In the genomic region with DNA sequence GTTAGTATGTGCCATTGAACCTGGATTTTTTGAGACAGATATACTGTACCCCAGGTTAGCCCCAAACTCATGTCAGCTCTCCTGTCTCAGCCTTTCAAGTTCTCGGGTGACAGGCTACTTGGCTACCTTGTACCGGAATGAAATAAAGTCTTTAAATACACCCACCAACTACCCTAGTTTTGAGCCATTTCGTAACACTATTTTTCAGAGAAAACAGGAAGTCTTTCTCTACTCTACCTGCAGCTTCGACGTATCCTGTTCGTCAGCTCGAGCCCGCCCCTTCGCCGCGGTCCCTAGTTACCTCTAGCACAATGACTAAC, we compare ENCODE assay signal across 9 mouse cellular contexts. TPM values are rescaled to one million over a fixed set of nuclear protein-coding genes. Genes with fewer than 3 reads are reported as not detected.
DNase-seq lines count a peak whose midpoint lies in the region; ATAC-seq and TF ChIP-seq lines count a peak whose summit lies in the region.
"Had no signal": no experiment of that assay in that cellular context is flagged by ENCODE, and none has a peak within 500 bp of the region (broad histone marks: within the 10 kb centered on the region; RNA-seq: fewer than 3 reads in every experiment).

No protein-coding gene starts in this region.

- no peaks in the 10 kb centered on the region for H3K9me3 ChIP-seq in hindbrain, embryonic 15.5 days
- H3K9me3 ChIP-seq in midbrain, embryonic 15.5 days = no peaks in the 10 kb centered on the region

- ATAC-seq in hindbrain, embryonic 15.5 days (ENCODE audit: low FRiP score, low read depth) = no peak
- ATAC-seq in midbrain, embryonic 15.5 days (replicated peaks) = no peak

- peak overlapping the region; percentile 84 for H3K4me2 ChIP-seq in hindbrain, embryonic 15.5 days
- peak overlapping the region; percentile 88 for H3K4me2 ChIP-seq in midbrain, embryonic 15.5 days

- H3K27me3 ChIP-seq in kidney, adult 2 months (replicated peaks; ENCODE audit: control insufficient read depth, insufficient read depth, low read length) = no peaks in the 10 kb centered on the region
- H3K27me3 ChIP-seq in hindbrain, embryonic 15.5 days = no peaks in the 10 kb centered on the region
- no peaks in the 10 kb centered on the region for H3K27me3 ChIP-seq in midbrain, embryonic 15.5 days (replicated peaks)
- H3K27me3 ChIP-seq: Patski had no signal

- peak overlapping the region; percentile 39; the same call in 1 of the 2 replicates for H3K9ac ChIP-seq in hindbrain, embryonic 15.5 days
- peak overlapping the region; percentile 7 for H3K9ac ChIP-seq in midbrain, embryonic 15.5 days

- TF ChIP-seq POLR2A in kidney, adult 2 months (IDR thresholded peaks at IDR 0.05; ENCODE audit: low read depth, low read length) = no peak
- no peak for TF ChIP-seq POLR2A in bone marrow, adult 2 months (IDR thresholded peaks at IDR 0.05; ENCODE audit: borderline replicate concordance, control insufficient read depth, low read depth, low read length)

- H3K36me3 ChIP-seq in kidney, adult 2 months (ENCODE audit: control insufficient read depth, insufficient read depth, low read length) = peaks cover 14% of the 10 kb centered on the region
- peaks cover 26% of the 10 kb centered on the region for H3K36me3 ChIP-seq in hindbrain, embryonic 15.5 days
- peaks cover 20% of the 10 kb centered on the region for H3K36me3 ChIP-seq in midbrain, embryonic 15.5 days (replicated peaks)

- no peak for TF ChIP-seq CTCF in kidney, adult 2 months (conservative IDR thresholded peaks at IDR 0.05; ENCODE audit: insufficient read depth, insufficient read length, low read depth, low read length)
- TF ChIP-seq CTCF in bone marrow, adult 2 months (IDR thresholded peaks at IDR 0.05; ENCODE audit: control insufficient read depth, insufficient read depth, low read length) = no peak

- under 1% methylated on average over 11 of the region's 11 CpGs for WGBS in kidney, adult 2 months
- WGBS in bone marrow, adult 2 months = 0% methylated on average over 11 of the region's 11 CpGs
- WGBS in hindbrain, embryonic 15.5 days = under 1% methylated on average over 11 of the region's 11 CpGs
- WGBS in midbrain, embryonic 15.5 days = under 1% methylated on average over 11 of the region's 11 CpGs

- H3K4me3 ChIP-seq in kidney, adult 2 months (ENCODE audit: insufficient read depth, low read depth, low read length) = peak overlapping the region; percentile 53
- peak overlapping the region; percentile 92 for H3K4me3 ChIP-seq in bone marrow, adult 2 months (replicated peaks; ENCODE audit: control insufficient read depth, low read depth, low read length)
- peak overlapping the region; percentile 86 for H3K4me3 ChIP-seq in hindbrain, embryonic 15.5 days
- H3K4me3 ChIP-seq in midbrain, embryonic 15.5 days = peak overlapping the region; percentile 96

- peaks cover 4% of the 10 kb centered on the region; the same call in 1 of the 2 replicates for H3K4me1 ChIP-seq in kidney, adult 2 months (ENCODE audit: control insufficient read depth, insufficient read depth, low read length)
- H3K4me1 ChIP-seq in bone marrow, adult 2 months (ENCODE audit: control insufficient read depth, insufficient read depth, low read length) = no peaks in the 10 kb centered on the region; the same call in 1 of the 2 replicates
- H3K4me1 ChIP-seq in hindbrain, embryonic 15.5 days (replicated peaks) = peaks cover 39% of the 10 kb centered on the region
- H3K4me1 ChIP-seq in midbrain, embryonic 15.5 days = peaks cover 29% of the 10 kb centered on the region

- H3K27ac ChIP-seq in kidney, adult 2 months (ENCODE audit: insufficient read depth, low read depth, low read length) = peak overlapping the region; percentile 92
- peak overlapping the region; percentile 68 for H3K27ac ChIP-seq in bone marrow, adult 2 months (ENCODE audit: control insufficient read depth, insufficient read depth, low read depth, low read length, poor library complexity)
- H3K27ac ChIP-seq in hindbrain, embryonic 15.5 days (replicated peaks) = peak overlapping the region; percentile 96
- peak overlapping the region; percentile 99 for H3K27ac ChIP-seq in midbrain, embryonic 15.5 days

- no peak for DNase-seq in kidney, adult 2 months
- no peak for DNase-seq in kidney, postnatal 14 days
- DNase-seq in adrenal gland, adult (ENCODE audit: inconsistent age in 2 of 2, low spot score in 1 of 2) = no peak
- DNase-seq in thymus, postnatal 25 days = no peak
- DNase-seq in cerebellum, adult 8-10 months = no peak

RNA-seq across cellular contexts. Expression of a gene that starts 0.4 kb away (rescaled TPM):
- 71.3 and 76.3 TPM in 2 replicates for polyA plus RNA-seq in kidney, adult 2 months (2012; rRNA removed)
- polyA plus RNA-seq in bone marrow, adult 2 months (2011; ENCODE audit: insufficient read depth, insufficient read length, low replicate concordance, missing spikeins) = 120 and 184 TPM in 2 replicates
- 103 and 117 TPM in 2 replicates for polyA plus RNA-seq in hindbrain, embryonic 15.5 days (2015; fragmentation: Nextera tagmentation; extraction: Ambion mirVana)
- 112 and 119 TPM in 2 replicates for polyA plus RNA-seq in midbrain, embryonic 15.5 days (2015; fragmentation: Nextera tagmentation; extraction: Ambion mirVana)

RNA-seq across cellular contexts. Expression of a gene that starts 21.1 kb away (rescaled TPM):
- 15.0 and 47.1 TPM in 2 replicates for polyA plus RNA-seq in kidney, adult 2 months (2012; rRNA removed)
- 3.7 and 4.3 TPM in 2 replicates for polyA plus RNA-seq in bone marrow, adult 2 months (2011; ENCODE audit: insufficient read depth, insufficient read length, low replicate concordance, missing spikeins)
- polyA plus RNA-seq in hindbrain, embryonic 15.5 days (2015; fragmentation: Nextera tagmentation; extraction: Ambion mirVana) = 7.0 and 7.6 TPM in 2 replicates
- 5.9 and 9.5 TPM in 2 replicates for polyA plus RNA-seq in midbrain, embryonic 15.5 days (2015; fragmentation: Nextera tagmentation; extraction: Ambion mirVana)

RNA-seq across cellular contexts. Expression of a gene that starts 22.1 kb away (rescaled TPM):
- polyA plus RNA-seq in kidney, adult 2 months (2012; rRNA removed) = 92.3 and 145 TPM in 2 replicates
- polyA plus RNA-seq in bone marrow, adult 2 months (2011; ENCODE audit: insufficient read depth, insufficient read length, low replicate concordance, missing spikeins) = 128 and 324 TPM in 2 replicates
- polyA plus RNA-seq in hindbrain, embryonic 15.5 days (2015; fragmentation: Nextera tagmentation; extraction: Ambion mirVana) = 20.1 and 21.8 TPM in 2 replicates
- 20.0 and 21.7 TPM in 2 replicates for polyA plus RNA-seq in midbrain, embryonic 15.5 days (2015; fragmentation: Nextera tagmentation; extraction: Ambion mirVana)

RNA-seq across cellular contexts. Expression of a gene that starts 28.3 kb away (rescaled TPM):
- polyA plus RNA-seq in kidney, adult 2 months (2012; rRNA removed) = 49.5 and 63.2 TPM in 2 replicates
- polyA plus RNA-seq in bone marrow, adult 2 months (2011; ENCODE audit: insufficient read depth, insufficient read length, low replicate concordance, missing spikeins) = 17.7 and 33.1 TPM in 2 replicates
- polyA plus RNA-seq in hindbrain, embryonic 15.5 days (2015; fragmentation: Nextera tagmentation; extraction: Ambion mirVana) = 78.8 and 82.3 TPM in 2 replicates
- polyA plus RNA-seq in midbrain, embryonic 15.5 days (2015; fragmentation: Nextera tagmentation; extraction: Ambion mirVana) = 79.8 and 85.6 TPM in 2 replicates

RNA-seq across cellular contexts. Expression of a gene that starts 36.1 kb away (rescaled TPM):
- polyA plus RNA-seq in kidney, adult 2 months (2012; rRNA removed) = 76.8 and 90.0 TPM in 2 replicates
- 656 and 1,280 TPM in 2 replicates for polyA plus RNA-seq in bone marrow, adult 2 months (2011; ENCODE audit: insufficient read depth, insufficient read length, low replicate concordance, missing spikeins)
- 140 and 148 TPM in 2 replicates for polyA plus RNA-seq in hindbrain, embryonic 15.5 days (2015; fragmentation: Nextera tagmentation; extraction: Ambion mirVana)
- polyA plus RNA-seq in midbrain, embryonic 15.5 days (2015; fragmentation: Nextera tagmentation; extraction: Ambion mirVana) = 73.1 and 93.6 TPM in 2 replicates
